Mouse (Mus musculus) left cerebral cortex, postnatal 10 days (tissue): Measurements from ENCODE around the gene Spock1. TPM values are rescaled to one million over a fixed set of nuclear protein-coding genes. Genes with fewer than 3 reads are reported as not detected.

ENCODE experiments used
- DNase-seq, 2 experiments: peaks; one replicate each; pipeline ENCODE4 v3.0.0; 2021 to 2022; ENCODE audit warnings: low spot score in 2 of 2, mixed read lengths in 1 of 2; ENCODE audit errors: extremely low spot score in 1 of 2
- intact Hi-C: fragments of 180-260 bp; cut with DNase I; formaldehyde crosslinking; loops from one replicate; pipeline ENCODE4 v1.15.1; 2025
- total RNA-seq, 2 experiments: library from RNA; stranded (reverse); gene quantifications; 2 replicates each; pipeline ENCODE4 v1.2.3; 2021

The Spock1 gene
- total RNA-seq, 2 experiments from 2014 or later = 276 to 302 TPM

GRCm38 (mm10) chr13:57876966-57877365 is 31.2 kb downstream of the Spock1 start:
- DNase-seq = no peak
- intact Hi-C loops = no loop called here

GRCm38 (mm10) chr13:57870058-57870457 is 38.1 kb downstream of the Spock1 start:
- DNase-seq = no peak
- intact Hi-C loops = no loop called here

GRCm38 (mm10) chr13:57867586-57867985 is 40.5 kb downstream of the Spock1 start:
- intact Hi-C loops = no loop called here

GRCm38 (mm10) chr13:57865029-57865428 is 43.1 kb downstream of the Spock1 start:
- DNase-seq = no peak
- intact Hi-C loops = no loop called here

More at GRCm38 (mm10) chr13:57867586-57867985, 40.5 kb downstream of the Spock1 start:
- no peak for DNase-seq

GRCm38 (mm10) chr13:57858491-57858890 is 49.6 kb downstream of the Spock1 start:
- DNase-seq = no peak
- intact Hi-C loops = no loop called here

- intact Hi-C loops = no loop called here
Observed at GRCm38 (mm10) chr13:57857016-57857415, 51.1 kb downstream of the Spock1 start.

GRCm38 (mm10) chr13:57856311-57856853 is 51.8 kb downstream of the Spock1 start:
- no peak for DNase-seq
- intact Hi-C loops = no loop called here

More at GRCm38 (mm10) chr13:57857016-57857415, 51.1 kb downstream of the Spock1 start:
- DNase-seq = no peak

GRCm38 (mm10) chr13:57855766-57856165 is 52.4 kb downstream of the Spock1 start:
- no peak for DNase-seq
- intact Hi-C loops = no loop called here

GRCm38 (mm10) chr13:57854416-57854815 is 53.7 kb downstream of the Spock1 start:
- intact Hi-C loops = no loop called here
- DNase-seq = no peak

- no peak for DNase-seq
- intact Hi-C loops = no loop called here
Observed at GRCm38 (mm10) chr13:57853621-57854020, 54.5 kb downstream of the Spock1 start.

GRCm38 (mm10) chr13:57853156-57853555 is 55.0 kb downstream of the Spock1 start:
- intact Hi-C loops = no loop called here

GRCm38 (mm10) chr13:57848931-57849330 is 59.2 kb downstream of the Spock1 start:
- intact Hi-C loops = no loop called here
- no peak for DNase-seq

More at GRCm38 (mm10) chr13:57853156-57853555, 55.0 kb downstream of the Spock1 start:
- DNase-seq = no peak

- no peak for DNase-seq
- intact Hi-C loops = no loop called here
Observed at GRCm38 (mm10) chr13:57847101-57847500, 61.0 kb downstream of the Spock1 start.

GRCm38 (mm10) chr13:57846468-57846867 is 61.7 kb downstream of the Spock1 start:
- peak in 1 of 2 experiments; percentile 31 for DNase-seq
- intact Hi-C loops = no loop called here

- intact Hi-C loops = loop anchor here (5.0 kb wide), 1 partner anchor 66 kb away; the partner anchor contains the start of gene Spock1
- no peak for DNase-seq
Observed at GRCm38 (mm10) chr13:57841141-57841848, 66.8 kb downstream of the Spock1 start.

- no peak for DNase-seq
- intact Hi-C loops = no loop called here
Observed at GRCm38 (mm10) chr13:57837691-57838437, 70.3 kb downstream of the Spock1 start.

GRCm38 (mm10) chr13:57831374-57832163 is 76.6 kb downstream of the Spock1 start:
- DNase-seq = no peak
- intact Hi-C loops = no loop called here

GRCm38 (mm10) chr13:57830896-57831295 is 77.2 kb downstream of the Spock1 start:
- intact Hi-C loops = no loop called here
- no peak for DNase-seq

GRCm38 (mm10) chr13:57830091-57830490 is 78.0 kb downstream of the Spock1 start:
- intact Hi-C loops = no loop called here
- DNase-seq = no peak
